Mouse (Mus musculus) ovary, postnatal 36 days (tissue): Measurements from ENCODE around the gene Olfr1282.
"Not testable (repeated sequence)": the region's sequence is repeated elsewhere in the genome, so short reads cannot be mapped to it uniquely, and the experiment has no call there.

Experiments
- DNase-seq: peaks from one replicate; pipeline ENCODE4 v3.0.0; 2022; ENCODE audit warnings: low spot score, mixed read lengths

The Olfr1282 gene

DNA sequence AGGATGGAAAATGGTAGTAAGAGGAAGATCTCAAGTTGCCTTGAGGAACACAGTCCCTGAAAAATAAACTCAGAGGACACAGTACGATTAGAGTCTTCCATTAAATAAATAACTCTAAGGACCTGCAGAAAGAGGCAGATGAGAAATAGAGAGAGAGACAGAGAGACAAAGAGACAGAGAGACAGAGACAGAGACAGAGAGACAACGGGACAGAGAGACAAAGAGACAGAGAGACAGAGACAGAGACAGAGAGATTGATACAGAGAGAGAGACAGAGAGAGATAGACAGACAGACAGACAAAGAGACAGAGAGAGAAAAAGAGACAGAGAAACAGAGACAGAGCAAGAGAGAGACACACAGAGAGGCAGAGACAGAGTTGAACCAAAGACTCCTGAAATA is at the start of gene Olfr1282:
Gene Olfr1282, minus strand, starts transcription at position 101 of the 400 bp plus-strand sequence.
- DNase-seq = no peak

DNA sequence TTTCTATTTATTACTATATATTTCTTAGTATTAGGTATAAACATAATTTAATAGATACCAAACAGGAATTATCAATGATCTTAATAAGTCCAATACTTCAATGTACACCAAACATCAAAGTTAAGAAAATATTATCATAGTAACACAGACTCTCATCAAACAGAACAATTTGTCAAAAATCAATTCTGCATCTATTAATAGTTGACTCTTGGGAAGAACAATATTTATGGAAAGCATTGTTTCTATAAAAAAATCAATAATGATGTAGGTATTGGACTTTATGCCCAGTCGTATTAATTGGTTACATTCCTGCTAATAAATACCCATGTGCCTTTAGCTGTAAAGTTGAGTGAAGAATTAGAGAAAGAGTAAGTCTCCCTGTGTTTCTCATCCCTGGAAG is 39.3 kb upstream of the Olfr1282 start, which contains the start of gene Olfr1284:
Gene Olfr1284, plus strand, starts transcription at position 301 of the 400 bp plus-strand sequence.
- no peak for DNase-seq

DNA sequence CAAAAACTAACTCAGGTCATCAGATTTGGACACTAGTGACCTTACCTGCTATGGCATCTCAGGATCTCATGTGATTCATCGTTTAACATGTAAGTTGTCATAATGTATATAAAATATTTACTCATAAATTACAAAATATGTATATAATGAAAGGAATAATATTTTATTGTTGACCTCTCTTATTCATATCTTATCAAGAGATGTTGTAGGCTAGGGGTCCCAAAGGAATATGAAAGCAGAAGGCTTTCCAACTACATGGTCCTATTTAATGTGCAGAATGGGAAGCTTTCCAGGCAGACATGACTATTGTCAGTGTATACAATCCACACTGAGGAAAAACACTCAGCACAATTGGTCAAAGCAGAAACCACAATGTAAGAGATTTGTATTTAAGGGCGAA is 30.6 kb upstream of the Olfr1282 start, which contains the start of gene Olfr1283:
Gene Olfr1283, plus strand, starts transcription at position 301 of the 400 bp plus-strand sequence.
- DNase-seq = no peak

DNA sequence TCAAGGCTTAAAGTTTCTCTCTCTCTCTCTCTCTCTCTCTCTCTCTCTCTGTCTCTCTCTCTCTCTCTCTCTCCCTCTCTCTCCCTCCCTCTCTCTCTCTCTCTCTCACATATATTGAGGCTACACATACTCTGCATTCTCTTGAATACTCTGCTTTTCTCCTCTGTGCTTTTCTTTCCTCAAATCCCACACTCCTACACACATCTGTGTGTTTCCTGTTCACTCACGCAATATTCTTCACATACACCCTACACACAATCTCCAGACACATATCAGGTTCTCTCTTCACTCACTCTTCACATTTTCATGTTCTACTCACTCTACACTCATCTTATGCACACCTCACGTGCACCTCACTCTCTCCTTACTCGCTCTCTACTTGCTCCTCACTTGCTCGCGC is 2.2 kb downstream of the Olfr1282 start:
- DNase-seq = not testable (repeated sequence)

DNA sequence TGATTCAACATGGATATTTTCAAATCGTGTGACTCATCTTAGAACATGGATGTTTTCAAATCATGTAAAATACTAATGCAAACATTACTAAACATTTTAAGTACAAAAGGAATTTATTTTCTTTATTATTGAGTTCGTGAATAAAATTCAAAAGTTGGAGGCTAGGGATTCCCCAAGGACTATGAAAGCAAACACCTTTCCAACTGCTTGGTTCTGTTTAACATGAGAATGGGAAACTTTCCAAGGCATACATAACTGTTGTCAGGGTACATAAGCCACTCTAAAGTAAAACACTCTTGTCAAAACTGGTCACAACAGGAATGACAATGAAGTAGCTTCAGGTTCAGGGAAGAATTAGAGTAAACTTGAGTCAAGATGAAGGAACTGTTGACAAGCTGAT is 9.7 kb downstream of the Olfr1282 start, which contains the start of gene Olfr1281:
Gene Olfr1281, plus strand, starts transcription at position 301 of the 400 bp plus-strand sequence.
- no peak for DNase-seq

DNA sequence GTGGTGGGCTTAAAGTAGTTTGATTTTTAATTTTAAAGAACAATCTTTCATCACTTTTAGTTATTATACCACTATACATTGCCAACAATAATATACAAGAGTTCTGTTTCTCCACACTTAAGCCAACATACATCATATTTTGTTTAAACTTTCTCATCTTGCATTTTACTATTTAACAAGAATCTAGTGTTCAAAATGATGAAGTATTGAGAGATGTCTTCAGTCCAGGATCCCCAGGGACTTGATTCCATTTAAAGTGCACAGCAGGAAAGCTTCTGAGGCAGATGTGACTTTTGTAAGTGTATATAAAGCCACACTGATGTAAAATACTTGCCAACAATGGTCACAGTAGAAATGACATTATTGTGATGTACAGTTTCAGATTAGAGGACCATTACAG is 22.2 kb downstream of the Olfr1282 start, which contains the start of gene Olfr1280:
Gene Olfr1280, plus strand, starts transcription at position 301 of the 400 bp plus-strand sequence.
- DNase-seq = no peak

DNA sequence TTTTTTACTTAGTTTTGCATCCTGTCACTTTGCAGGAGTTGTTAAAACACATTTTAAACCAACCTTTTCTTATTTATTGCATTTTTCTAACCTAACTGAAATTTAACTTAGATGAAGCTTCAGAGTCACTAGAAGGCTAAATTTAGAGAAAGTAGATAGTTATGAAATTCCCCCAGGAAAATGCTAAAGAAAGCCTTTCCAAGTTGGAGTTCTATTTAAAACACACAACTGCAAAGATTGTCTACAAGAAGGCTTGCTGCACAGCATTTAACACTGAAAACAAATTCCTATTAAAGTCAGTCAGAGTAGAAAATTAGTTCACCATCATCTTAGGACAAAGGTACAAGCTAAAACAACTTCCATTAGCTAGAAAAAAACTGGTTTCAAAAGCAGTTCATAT is 35.5 kb downstream of the Olfr1282 start, which contains the start of gene Olfr1279:
Gene Olfr1279, plus strand, starts transcription at position 262 of the 400 bp plus-strand sequence.
- DNase-seq = no peak

DNA sequence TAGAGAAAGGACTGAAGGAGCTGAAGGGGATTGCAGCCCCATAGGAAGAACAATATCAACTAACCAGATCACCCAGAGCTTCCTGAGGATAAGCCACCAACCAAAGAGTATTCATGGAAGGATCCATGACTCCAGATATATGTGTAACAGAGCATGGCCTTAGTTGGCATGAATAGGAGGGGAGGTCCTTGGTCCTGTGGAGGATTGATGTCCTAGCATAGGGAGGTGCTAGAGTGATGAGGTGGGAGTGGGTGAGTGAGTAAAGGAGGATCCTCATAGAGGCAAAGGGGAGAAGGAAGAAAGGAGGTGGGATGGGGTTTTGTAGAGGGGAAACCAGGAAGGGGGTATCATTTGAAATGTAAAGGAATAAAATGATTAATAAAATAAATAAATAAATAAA is 37.3 kb downstream of the Olfr1282 start:
- DNase-seq = no peak

DNA sequence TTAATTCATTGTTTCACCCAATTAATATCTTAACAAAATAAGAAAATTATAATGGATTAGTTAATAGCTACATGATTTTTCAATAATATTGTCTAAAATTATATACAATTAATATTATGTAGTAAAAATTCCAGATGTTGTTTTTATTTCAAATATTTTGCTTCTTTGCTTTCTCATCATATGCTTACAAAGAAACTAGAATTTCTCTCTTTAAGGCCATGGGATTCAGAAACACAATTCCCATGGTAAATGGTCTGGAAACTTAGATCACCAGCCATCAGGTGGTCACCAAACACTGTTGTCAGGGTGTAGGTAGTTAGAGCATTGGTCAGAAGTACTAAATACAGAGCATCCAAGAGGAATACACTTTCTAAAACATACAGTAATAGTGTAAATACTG is 46.0 kb downstream of the Olfr1282 start, which contains the start of gene Olfr1278:
Gene Olfr1278, plus strand, starts transcription at position 301 of the 400 bp plus-strand sequence.
- no peak for DNase-seq
